Mouse (Mus musculus) erythroblast, embryonic 14.5 days (primary cell): Measurements from ENCODE around the gene Clca4b.

Experiments
- GATA1 ChIP-seq: IDR thresholded peaks from 2 replicates; pipeline ENCODE4 v1.6.1; 2012; ENCODE audit warnings: low read length, inconsistent platforms, mixed read lengths
- TAL1 ChIP-seq: IDR thresholded peaks from 3 replicates; pipeline ENCODE4 v1.6.1; 2012; ENCODE audit warnings: low read length, inconsistent platforms, mixed read lengths

DNA sequence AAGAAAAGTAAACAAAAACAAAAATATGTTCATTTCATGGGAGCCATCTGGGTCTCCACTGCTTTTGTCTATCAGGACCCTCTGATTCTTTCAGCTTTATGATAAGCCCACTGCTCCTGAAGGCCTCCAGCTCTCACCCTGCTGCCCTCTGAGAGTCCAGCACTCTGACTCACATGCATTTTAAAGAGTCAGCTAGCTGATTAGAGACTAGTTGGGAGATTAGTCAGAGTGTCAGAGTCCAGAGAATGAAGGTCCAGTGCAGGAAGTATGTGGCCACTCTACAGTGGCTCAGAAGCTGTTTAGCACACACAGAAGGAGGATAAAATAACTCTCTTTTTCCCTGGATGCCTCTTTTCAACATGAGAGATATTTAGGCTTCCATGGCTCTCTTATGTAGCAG is 45.4 kb downstream of the Clca4b start:
- TF ChIP-seq GATA1 (no peak), TAL1 (no peak)
